Mouse (Mus musculus) thymus, adult 2 months (tissue): Measurements from ENCODE around the gene Hoxd4. TPM values are rescaled to one million over a fixed set of nuclear protein-coding genes. Genes with fewer than 3 reads are reported as not detected.

Experiments
- DNase-seq: peaks from one replicate; pipeline ENCODE4 v3.0.0; 2021
- H3K27ac ChIP-seq: fragments of 200-500 bp; 2 replicates; pipeline ENCODE4 v1.5.1; 2012; ENCODE audit warnings: low read length, control low read depth; ENCODE audit not compliant: control insufficient read depth, insufficient read depth
- H3K27me3 ChIP-seq: fragments of 200-500 bp; 2 replicates; pipeline ENCODE4 v1.6.1; 2012; ENCODE audit warnings: mild to moderate bottlenecking, low read length, moderate library complexity, mixed read lengths; ENCODE audit not compliant: control insufficient read depth, insufficient read depth
- H3K36me3 ChIP-seq: fragments of 200-500 bp; 2 replicates; pipeline ENCODE4 v1.6.1; 2012; ENCODE audit warnings: mild to moderate bottlenecking, low read length, moderate library complexity; ENCODE audit not compliant: control insufficient read depth, insufficient read depth
- H3K4me1 ChIP-seq: fragments of 200-500 bp; replicated peaks from 2 replicates; pipeline ENCODE4 v1.6.1; 2012; ENCODE audit warnings: low read length; ENCODE audit not compliant: control insufficient read depth, insufficient read depth
- H3K4me3 ChIP-seq: fragments of 200-500 bp; 2 replicates; pipeline ENCODE4 v1.5.1; 2012; ENCODE audit warnings: mild to moderate bottlenecking, low read length, control low read depth, moderate library complexity; ENCODE audit not compliant: control insufficient read depth, insufficient read depth
- CTCF ChIP-seq: fragments of 200-500 bp; IDR thresholded peaks from 2 replicates; pipeline ENCODE4 v1.5.1; 2012; ENCODE audit warnings: mild to moderate bottlenecking, control low read depth, low read length, moderate library complexity, borderline replicate concordance; ENCODE audit not compliant: control insufficient read depth, poor library complexity, insufficient read depth; ENCODE audit errors: extremely low read depth
- POLR2A ChIP-seq: fragments of 200-500 bp; IDR thresholded peaks from 2 replicates; pipeline ENCODE4 v1.6.1; 2012; ENCODE audit warnings: mild to moderate bottlenecking, low read length, control low read depth, moderate library complexity; ENCODE audit not compliant: control insufficient read depth, poor library complexity, insufficient read depth; ENCODE audit errors: extremely low read depth
- WGBS: fragments of 180-500 bp; shearing (Covaris S2); methylation state at CpG from one replicate; pipeline ENCODE4 v1.1.7; 2018; 5-methylcytosine and 5-hydroxymethylcytosine counted together
- polyA plus RNA-seq: library from polyadenylated mRNA; depleted of rRNA; stranded (reverse); fragments of >200 nt; gene quantifications from 2 replicates; pipeline ENCODE4 v1.2.3, GENCODE M21; 2012

The Hoxd4 gene
- polyA plus RNA-seq, 1 experiment = 2.3 TPM

- WGBS = 73% methylated on average over 8 of the region's 8 CpGs
- peaks cover 6% of the 10 kb centered on the region for H3K27me3 ChIP-seq
- no peak for TF ChIP-seq POLR2A
- TF ChIP-seq CTCF = no peak
Measured at GRCm38 (mm10) chr2:74730331-74730730, 18.6 kb downstream of the Hoxd4 start.

DNA sequence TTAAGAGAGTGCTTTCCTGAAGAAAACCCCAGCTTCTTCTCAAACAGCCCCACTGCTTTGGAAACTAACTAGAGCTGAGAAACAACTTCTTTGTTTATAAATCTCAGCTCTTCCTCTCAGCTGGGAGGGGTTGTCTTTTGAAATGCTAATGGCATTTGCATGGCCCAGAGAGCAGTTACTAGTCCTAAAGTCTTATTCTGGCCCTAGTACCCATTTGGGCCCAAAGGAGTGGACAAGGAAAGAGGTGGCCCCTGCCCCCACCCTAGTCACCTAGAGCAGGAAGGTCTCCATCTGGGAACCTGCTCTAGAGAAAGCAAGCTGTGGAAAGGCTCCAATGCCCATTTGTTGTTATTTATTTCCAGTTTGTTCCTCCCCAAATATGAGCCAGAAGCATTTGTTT lies 19.3 kb downstream of the Hoxd4 start:
- H3K36me3 ChIP-seq = no peaks in the 10 kb centered on the region
- no peaks in the 10 kb centered on the region for H3K4me1 ChIP-seq
- H3K4me3 ChIP-seq = no peak overlapping the region
- TF ChIP-seq CTCF = no peak
- no peak for TF ChIP-seq POLR2A
- no peak overlapping the region for H3K27ac ChIP-seq
- H3K27me3 ChIP-seq = peaks cover 9% of the 10 kb centered on the region
- DNase-seq = no peak

More at GRCm38 (mm10) chr2:74730331-74730730, 18.6 kb downstream of the Hoxd4 start:
- DNase-seq = no peak
- Histone ChIP-seq H3K4me3 (no peak overlapping the region), H3K36me3 (no peaks in the 10 kb centered on the region), H3K27ac (no peak overlapping the region), H3K4me1 (no peaks in the 10 kb centered on the region)

GRCm38 (mm10) chr2:74731799-74732512 lies 20.2 kb downstream of the Hoxd4 start:
- no peak for DNase-seq
- Histone ChIP-seq H3K4me3 (no peak overlapping the region), H3K27ac (no peak overlapping the region), H3K27me3 (peaks cover 9% of the 10 kb centered on the region), H3K36me3 (no peaks in the 10 kb centered on the region), H3K4me1 (no peaks in the 10 kb centered on the region)
- TF ChIP-seq POLR2A (no peak), CTCF (no peak)
- WGBS = 38% methylated on average over 9 of the region's 9 CpGs

GRCm38 (mm10) chr2:74732513-74733316 lies 21.0 kb downstream of the Hoxd4 start:
- Histone ChIP-seq H3K27me3 (peaks cover 12% of the 10 kb centered on the region), H3K4me1 (no peaks in the 10 kb centered on the region), H3K27ac (no peak overlapping the region), H3K36me3 (no peaks in the 10 kb centered on the region), H3K4me3 (no peak overlapping the region)
- TF ChIP-seq CTCF (no peak), POLR2A (no peak)
- no peak for DNase-seq
- WGBS = 9% methylated on average over 52 of the region's 52 CpGs

DNA sequence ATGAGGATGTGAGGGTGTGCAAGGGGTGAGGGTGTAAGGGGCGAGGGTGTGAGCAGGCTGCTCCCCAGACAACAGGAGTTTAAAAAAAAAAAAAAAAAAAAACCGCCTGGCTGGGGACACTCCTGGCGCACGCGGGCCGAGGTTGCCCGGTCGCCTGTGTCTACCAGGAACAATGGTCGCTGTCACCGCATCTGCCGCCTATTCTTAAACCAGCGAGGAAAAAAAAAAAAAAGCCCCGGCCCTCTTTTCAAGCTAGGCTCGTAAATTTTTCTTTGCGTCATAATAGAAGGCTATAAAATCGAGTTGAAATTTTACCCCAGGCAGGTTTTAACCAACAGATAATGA lies 21.6 kb downstream of the Hoxd4 start:
- Histone ChIP-seq H3K4me3 (no peak overlapping the region), H3K36me3 (no peaks in the 10 kb centered on the region), H3K27ac (no peak overlapping the region), H3K4me1 (no peaks in the 10 kb centered on the region), H3K27me3 (peaks cover 16% of the 10 kb centered on the region)
- no peak for TF ChIP-seq CTCF
- no peak for TF ChIP-seq POLR2A
- no peak for DNase-seq
- WGBS = 4% methylated on average over 16 of the region's 16 CpGs

- Histone ChIP-seq H3K4me3 (no peak overlapping the region), H3K36me3 (no peaks in the 10 kb centered on the region), H3K4me1 (no peaks in the 10 kb centered on the region), H3K27me3 (peaks cover 20% of the 10 kb centered on the region), H3K27ac (no peak overlapping the region)
- TF ChIP-seq CTCF (no peak), POLR2A (no peak)
- DNase-seq = no peak
- WGBS = 9% methylated on average over 6 of the region's 6 CpGs
Measured at GRCm38 (mm10) chr2:74733765-74734164, 22.0 kb downstream of the Hoxd4 start.

DNA sequence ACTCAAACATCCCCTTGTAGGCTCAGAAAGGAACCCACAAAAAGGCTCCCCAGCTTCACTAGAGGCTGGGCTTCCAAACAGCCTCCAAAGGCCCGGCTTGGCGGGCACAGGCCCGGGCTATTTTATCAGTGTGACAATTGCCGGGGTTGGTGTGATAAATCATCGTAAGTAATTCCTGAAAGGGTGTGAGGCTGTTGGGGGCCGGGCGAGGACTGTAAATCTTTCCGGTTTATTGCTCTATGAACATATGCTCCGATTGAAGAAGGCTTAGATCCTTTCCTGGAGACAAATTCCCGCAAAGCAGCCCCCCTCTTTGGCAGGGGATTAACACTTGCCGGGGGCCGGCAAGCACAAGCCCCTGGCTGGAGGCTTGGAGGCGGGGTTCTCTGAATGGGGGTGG lies 22.7 kb downstream of the Hoxd4 start:
- H3K27me3 ChIP-seq = peaks cover 26% of the 10 kb centered on the region
- no peak for DNase-seq
- H3K27ac ChIP-seq = no peak overlapping the region
- TF ChIP-seq CTCF (no peak), POLR2A (no peak)
- WGBS = 13% methylated on average over 13 of the region's 13 CpGs
- no peaks in the 10 kb centered on the region for H3K4me1 ChIP-seq
- no peaks in the 10 kb centered on the region for H3K36me3 ChIP-seq
- H3K4me3 ChIP-seq = no peak overlapping the region
